In genomic region chr11:54256624-54257376, GRCm38 (mm10) we compare ENCODE assay signal across 9 mouse cellular contexts. TPM values are rescaled to one million over a fixed set of nuclear protein-coding genes. Genes with fewer than 3 reads are reported as not detected.
A peak's percentile ranks its signal among the peaks of the same experiment; 100 is the strongest.
DNase-seq lines count a peak whose midpoint lies in the region; ATAC-seq and TF ChIP-seq lines count a peak whose summit lies in the region.
"Had no signal": no experiment of that assay in that cellular context is flagged by ENCODE, and none has a peak within 500 bp of the region (broad histone marks: within the 10 kb centered on the region; RNA-seq: fewer than 3 reads in every experiment).

No protein-coding gene starts in this region.

- 51% methylated on average over 3 of the region's 3 CpGs for WGBS in lung, embryonic 14.5 days

- TF ChIP-seq CTCF in layer of hippocampus, adult 2 months (conservative IDR thresholded peaks at IDR 0.05) = peak; percentile 80
- peak; percentile 74 for TF ChIP-seq CTCF in lung, embryonic 14.5 days (IDR thresholded peaks at IDR 0.05; ENCODE audit: low read depth)

- no peaks in the 10 kb centered on the region for H3K27me3 ChIP-seq in lung, embryonic 14.5 days (ENCODE audit: insufficient read depth, low read length)

- peak; percentile 60 for ATAC-seq in CD4-positive, CD25-positive, alpha-beta regulatory T cell, adult 4 months
- ATAC-seq in lung, embryonic 14.5 days (ENCODE audit: insufficient read depth) = no peak

- intact Hi-C loops in heart, postnatal 10 days (cut with DNase I) = loop anchor here (1.0 to 5.0 kb wide), 4 partner anchors 111 to 324 kb away; no protein-coding TSS in a partner anchor

- no peak overlapping the region for H3K4me2 ChIP-seq in lung, embryonic 14.5 days

- no peak overlapping the region for H3K27ac ChIP-seq in layer of hippocampus, adult 2 months
- no peak overlapping the region for H3K27ac ChIP-seq in lung, embryonic 14.5 days (ENCODE audit: low read depth)

- DNase-seq in adrenal gland, adult 18-20 months (ENCODE audit: low spot score in 2 of 2) = peak; percentile 74 to 76
- peak; percentile 91 for DNase-seq in embryo, embryonic 10.5 days (ENCODE audit: low spot score)
- DNase-seq in heart, postnatal 10 days = peak; percentile 85 to 87
- peak; percentile 48 to 66 for DNase-seq in layer of hippocampus, adult 2 months (ENCODE audit: low spot score in 2 of 2)
- peak; percentile 81 for DNase-seq in lung, embryonic 14.5 days
- peak; percentile 89 for DNase-seq in retina, postnatal 1 day
- peak; percentile 30 for DNase-seq in urinary bladder, adult 2 months (ENCODE audit: low spot score)

- no peaks in the 10 kb centered on the region; the same call in 1 of the 2 replicates for H3K9me3 ChIP-seq in lung, embryonic 14.5 days (ENCODE audit: low read depth, low read length)

- H3K36me3 ChIP-seq in lung, embryonic 14.5 days (ENCODE audit: insufficient read depth) = no peaks in the 10 kb centered on the region

- no peak overlapping the region for H3K9ac ChIP-seq in lung, embryonic 14.5 days

- H3K4me1 ChIP-seq in lung, embryonic 14.5 days (ENCODE audit: insufficient read depth) = no peaks in the 10 kb centered on the region

- no peak overlapping the region for H3K4me3 ChIP-seq in layer of hippocampus, adult 2 months
- H3K4me3 ChIP-seq in lung, embryonic 14.5 days (ENCODE audit: low read depth, low read length) = no peak overlapping the region

RNA-seq across cellular contexts. Expression of gene Csf2, which starts 7.3 kb away (rescaled TPM):
- polyA plus RNA-seq in CD4-positive, CD25-positive, alpha-beta regulatory T cell, adult 4 months (2017; shearing (Covaris generic)) = 1 to 10 TPM in 1 of 2 experiments, under 1 TPM in 1; 0.89 to 1.2 TPM
- total RNA-seq in adrenal gland, adult 18-20 months (2021) = not detected
- total RNA-seq in heart, postnatal 10 days (2021) = not detected
- not detected for total RNA-seq in layer of hippocampus, adult 2 months (2021)
- 0.24 and 0.32 TPM in 2 replicates for polyA plus RNA-seq in lung, embryonic 14.5 days (2014; fragmentation: Nextera tagmentation; extraction: Ambion mirVana)
- 0.09 TPM in 1 of 2 replicates, not detected in the other for polyA plus RNA-seq in urinary bladder, adult 2 months (2012; rRNA removed)

RNA-seq across cellular contexts. Expression of gene Il3, which starts 10.3 kb away (rescaled TPM):
- not detected for polyA plus RNA-seq in CD4-positive, CD25-positive, alpha-beta regulatory T cell, adult 4 months (2017; shearing (Covaris generic))
- total RNA-seq in adrenal gland, adult 18-20 months (2021) = not detected
- total RNA-seq in heart, postnatal 10 days (2021) = not detected
- total RNA-seq in layer of hippocampus, adult 2 months (2021) = not detected
- not detected in 2 replicates for polyA plus RNA-seq in lung, embryonic 14.5 days (2014; fragmentation: Nextera tagmentation; extraction: Ambion mirVana)
- polyA plus RNA-seq in urinary bladder, adult 2 months (2012; rRNA removed) = not detected in 2 replicates
- polyA plus RNA-seq: lung, embryonic 16.5 days had no signal

RNA-seq across cellular contexts. Expression of gene Acsl6, which starts 46.8 kb away (rescaled TPM):
- not detected for polyA plus RNA-seq in CD4-positive, CD25-positive, alpha-beta regulatory T cell, adult 4 months (2017; shearing (Covaris generic))
- 1 to 10 TPM; 4.7 to 7.7 TPM for total RNA-seq in adrenal gland, adult 18-20 months (2021)
- total RNA-seq in heart, postnatal 10 days (2021) = under 1 TPM; 0.27 to 0.45 TPM
- 100 to 1,000 TPM; 188 to 202 TPM for total RNA-seq in layer of hippocampus, adult 2 months (2021)
- 0.35 and 0.67 TPM in 2 replicates for polyA plus RNA-seq in lung, embryonic 14.5 days (2014; fragmentation: Nextera tagmentation; extraction: Ambion mirVana)
- polyA plus RNA-seq in urinary bladder, adult 2 months (2012; rRNA removed) = 0.96 and 1.1 TPM in 2 replicates

Comparison
In these comparisons a context has a peak if more than half of its experiments do, and no peak if none do; other contexts are left out.
1. DNase-seq: peak in every context shown above with its lines; median percentile 91 in embryo, embryonic 10.5 days; 89 in retina, postnatal 1 day; 86 in heart, postnatal 10 days; 81 in lung, embryonic 14.5 days; 75 in adrenal gland, adult 18-20 months; 57 in layer of hippocampus, adult 2 months; 30 in urinary bladder, adult 2 months.
2. RNA of gene Acsl6, which starts 46.8 kb away (total RNA-seq): 188 to 202 TPM in layer of hippocampus, adult 2 months; 4.7 to 7.7 TPM in adrenal gland, adult 18-20 months and 0.27 to 0.45 TPM in heart, postnatal 10 days; every median in the first group is over 10 times any median in the second.